Mouse (Mus musculus) intestine, embryonic 15.5 days (tissue): Measurements from ENCODE around the gene Cars2. TPM values are rescaled to one million over a fixed set of nuclear protein-coding genes. Genes with fewer than 3 reads are reported as not detected.
"Not testable (repeated sequence)": the region's sequence is repeated elsewhere in the genome, so short reads cannot be mapped to it uniquely, and the experiment has no call there.

Source experiments
- ATAC-seq: fragments of 200-750 bp; cut with Nextera tagmentation; 2 replicates; pipeline ENCODE4 v1.8.0; 2017; ENCODE audit warnings: moderate TSS enrichment, moderate library complexity
- H3K27ac ChIP-seq: fragments of 300-500 bp; sonication (generic); 2 replicates; pipeline ENCODE4 v1.5.1; 2015; ENCODE audit warnings: mild to moderate bottlenecking, inconsistent platforms
- H3K27me3 ChIP-seq: fragments of 300-500 bp; sonication (generic); replicated peaks from 2 replicates; pipeline ENCODE4 v1.6.1; 2015; ENCODE audit warnings: inconsistent platforms
- H3K36me3 ChIP-seq: fragments of 300-500 bp; sonication (generic); 2 replicates; pipeline ENCODE4 v1.6.1; 2015; ENCODE audit warnings: inconsistent platforms
- H3K4me1 ChIP-seq: fragments of 300-500 bp; sonication (generic); replicated peaks from 2 replicates; pipeline ENCODE4 v1.6.1; 2015; ENCODE audit warnings: inconsistent platforms
- H3K4me2 ChIP-seq: fragments of 300-500 bp; sonication (generic); replicated peaks from 2 replicates; pipeline ENCODE4 v1.6.1; 2015; ENCODE audit warnings: mild to moderate bottlenecking, inconsistent platforms
- H3K4me3 ChIP-seq: fragments of 300-500 bp; sonication (generic); replicated peaks from 2 replicates; pipeline ENCODE4 v1.5.1; 2015; ENCODE audit warnings: inconsistent platforms
- H3K9ac ChIP-seq: fragments of 300-500 bp; sonication (generic); 2 replicates; pipeline ENCODE4 v1.6.1; 2015; ENCODE audit warnings: inconsistent platforms
- H3K9me3 ChIP-seq: fragments of 300-500 bp; sonication (generic); 2 replicates; pipeline ENCODE4 v1.6.1; 2016; ENCODE audit warnings: inconsistent platforms
- WGBS: fragments of 180-500 bp; shearing (Covaris S2); methylation state at CpG from one replicate; pipeline ENCODE4 v1.1.7; 2015; 5-methylcytosine and 5-hydroxymethylcytosine counted together
- polyA plus RNA-seq: library from polyadenylated mRNA; unstranded; fragments of >200 nt; fragmentation: Nextera tagmentation; extraction: Ambion mirVana; gene quantifications from 2 replicates; pipeline ENCODE4 v1.2.1, GENCODE M21; 2015

Gene Cars2
- polyA plus RNA-seq, 1 experiment from 2014 or later: 26.2 TPM

- H3K4me3 ChIP-seq: no peak overlapping the region
- no peaks in the 10 kb centered on the region for H3K27me3 ChIP-seq
- H3K27ac ChIP-seq: no peak overlapping the region
- H3K9ac ChIP-seq: no peak overlapping the region
- H3K4me1 ChIP-seq: no peaks in the 10 kb centered on the region
- no peaks in the 10 kb centered on the region for H3K9me3 ChIP-seq
- peaks cover 9% of the 10 kb centered on the region for H3K36me3 ChIP-seq
- H3K4me2 ChIP-seq: no peak overlapping the region
- ATAC-seq: no peak
- 83% methylated on average over 22 of the region's 22 CpGs for WGBS
These were observed 18.9 kb upstream of the Cars2 start for GRCm38 (mm10) chr8:11569260-11570097.

- H3K9me3 ChIP-seq, H3K4me3 ChIP-seq, H3K9ac ChIP-seq, H3K27me3 ChIP-seq, H3K4me2 ChIP-seq, H3K4me1 ChIP-seq, H3K27ac ChIP-seq, ATAC-seq: not testable (repeated sequence)
- WGBS: 96% methylated on average over 2 of the region's 2 CpGs
- peaks cover 19% of the 10 kb centered on the region for H3K36me3 ChIP-seq
These were observed 17.6 kb upstream of the Cars2 start for GRCm38 (mm10) chr8:11568193-11568592.

- WGBS: 83% methylated on average over 7 of the region's 7 CpGs
- peaks cover 33% of the 10 kb centered on the region for H3K36me3 ChIP-seq
- no peak for ATAC-seq
- H3K4me2 ChIP-seq: no peak overlapping the region
- H3K27me3 ChIP-seq: no peaks in the 10 kb centered on the region
- no peak overlapping the region for H3K9ac ChIP-seq
- no peak overlapping the region for H3K27ac ChIP-seq
- no peaks in the 10 kb centered on the region for H3K4me1 ChIP-seq
- H3K4me3 ChIP-seq: no peak overlapping the region
- H3K9me3 ChIP-seq: no peaks in the 10 kb centered on the region
These were observed 14.1 kb upstream of the Cars2 start for GRCm38 (mm10) chr8:11564721-11565120.

- Histone ChIP-seq H3K4me1 (peaks cover 4% of the 10 kb centered on the region), H3K27me3 (no peaks in the 10 kb centered on the region), H3K36me3 (peaks cover 33% of the 10 kb centered on the region), H3K9me3 (no peaks in the 10 kb centered on the region), H3K9ac (no peak overlapping the region), H3K27ac (no peak overlapping the region), H3K4me2 (no peak overlapping the region), H3K4me3 (no peak overlapping the region)
- ATAC-seq: no peak
- WGBS: 82% methylated on average over 5 of the region's 5 CpGs
These were observed 13.7 kb upstream of the Cars2 start for GRCm38 (mm10) chr8:11564236-11564635.

GRCm38 (mm10) chr8:11560220-11560619 lies 9.6 kb upstream of the Cars2 start:
- no peak overlapping the region for H3K27ac ChIP-seq
- H3K36me3 ChIP-seq: peaks cover 26% of the 10 kb centered on the region
- H3K4me1 ChIP-seq: peaks cover 10% of the 10 kb centered on the region
- no peaks in the 10 kb centered on the region for H3K9me3 ChIP-seq
- H3K9ac ChIP-seq: no peak overlapping the region
- WGBS: 83% methylated on average over 9 of the region's 9 CpGs
- H3K4me3 ChIP-seq: no peak overlapping the region
- H3K27me3 ChIP-seq: no peaks in the 10 kb centered on the region
- no peak overlapping the region for H3K4me2 ChIP-seq
- no peak for ATAC-seq

- WGBS: 57% methylated on average over 3 of the region's 3 CpGs
- no peak overlapping the region for H3K4me3 ChIP-seq
- H3K27me3 ChIP-seq: no peaks in the 10 kb centered on the region
- peak overlapping the region; percentile 61 for H3K4me2 ChIP-seq
- peaks cover 24% of the 10 kb centered on the region for H3K36me3 ChIP-seq
- peaks cover 12% of the 10 kb centered on the region for H3K4me1 ChIP-seq
- H3K9me3 ChIP-seq: no peaks in the 10 kb centered on the region
- H3K27ac ChIP-seq: no peak overlapping the region
- no peak overlapping the region for H3K9ac ChIP-seq
- no peak for ATAC-seq
These were observed 8.9 kb upstream of the Cars2 start for GRCm38 (mm10) chr8:11559511-11559910.

GRCm38 (mm10) chr8:11557768-11558629 lies 7.4 kb upstream of the Cars2 start:
- Histone ChIP-seq H3K9me3 (no peaks in the 10 kb centered on the region), H3K9ac (peak overlapping the region; percentile 94), H3K36me3 (peaks cover 12% of the 10 kb centered on the region), H3K4me1 (peaks cover 17% of the 10 kb centered on the region), H3K4me3 (peak overlapping the region; percentile 92), H3K27ac (peak overlapping the region; percentile 99), H3K27me3 (no peaks in the 10 kb centered on the region), H3K4me2 (peak overlapping the region; percentile 82)
- ATAC-seq: peak; percentile 83
- under 1% methylated on average over 67 of the region's 67 CpGs for WGBS

- Histone ChIP-seq H3K4me3 (peak overlapping the region; percentile 92), H3K4me1 (peaks cover 17% of the 10 kb centered on the region), H3K27ac (peak overlapping the region; percentile 99), H3K36me3 (peaks cover 12% of the 10 kb centered on the region), H3K27me3 (no peaks in the 10 kb centered on the region), H3K9ac (peak overlapping the region; percentile 94), H3K9me3 (no peaks in the 10 kb centered on the region), H3K4me2 (peak overlapping the region; percentile 82)
- ATAC-seq: peak; percentile 0
- WGBS: 0% methylated on average over 32 of the region's 32 CpGs
These were observed 6.8 kb upstream of the Cars2 start for GRCm38 (mm10) chr8:11557424-11557767.

GRCm38 (mm10) chr8:11556691-11557423 lies 6.3 kb upstream of the Cars2 start:
- Histone ChIP-seq H3K4me1 (peaks cover 17% of the 10 kb centered on the region), H3K9ac (peak overlapping the region; percentile 94), H3K27ac (peak overlapping the region; percentile 99), H3K4me2 (peak overlapping the region; percentile 82), H3K9me3 (no peaks in the 10 kb centered on the region), H3K36me3 (peaks cover 8% of the 10 kb centered on the region), H3K27me3 (no peaks in the 10 kb centered on the region), H3K4me3 (peak overlapping the region; percentile 92)
- under 1% methylated on average over 82 of the region's 85 CpGs for WGBS
- no peak for ATAC-seq

GRCm38 (mm10) chr8:11555720-11556591 lies 5.4 kb upstream of the Cars2 start:
- Histone ChIP-seq H3K4me1 (peaks cover 18% of the 10 kb centered on the region), H3K4me2 (peak overlapping the region; percentile 82), H3K27ac (peak overlapping the region; percentile 99), H3K9ac (peak overlapping the region; percentile 94), H3K27me3 (no peaks in the 10 kb centered on the region), H3K36me3 (no peaks in the 10 kb centered on the region), H3K4me3 (peak overlapping the region; percentile 92), H3K9me3 (no peaks in the 10 kb centered on the region)
- ATAC-seq: peak; percentile 87
- under 1% methylated on average over 103 of the region's 103 CpGs for WGBS
